Mouse (Mus musculus): Measurements from ENCODE around the gene G530012D18Rik. TPM values are rescaled to one million over a fixed set of nuclear protein-coding genes. Genes with fewer than 3 reads are reported as not detected.
"Not testable (repeated sequence)": the region's sequence is repeated elsewhere in the genome, so short reads cannot be mapped to it uniquely, and the experiment has no call there.

G530012D18Rik gene
- total and polyA plus RNA-seq, 3 experiments: 0.76 TPM; not detected in 2

GRCm38 (mm10) chr1:85618689-85619088 lies 43.2 kb downstream of the G530012D18Rik start:
- not testable (repeated sequence) for ATAC-seq (ENCODE audit: extremely low read depth, insufficient number of reproducible peaks, low FRiP score, poor library complexity, severe bottlenecking); DNase-seq (ENCODE audit: low spot score); H3K9me3 ChIP-seq (replicated peaks); H3K4me3 ChIP-seq (ENCODE audit: low read depth, low read length); H3K27me3 ChIP-seq (ENCODE audit: insufficient read depth, low read length); H3K4me1 ChIP-seq (ENCODE audit: insufficient read depth, low read depth, low read length); H3K36me3 ChIP-seq (replicated peaks)

Other genes starting within 250 kb of the G530012D18Rik start
- not detected in 2 replicates for gene Sp110, start 23.1 kb downstream of the G530012D18Rik start, total RNA-seq (2014; fragmentation: Nextera tagmentation)
- gene Sp110, start 23.1 kb downstream of the G530012D18Rik start, total RNA-seq (2017): 1.0 and 2.3 TPM in 2 replicates
- gene Sp110, start 23.1 kb downstream of the G530012D18Rik start, polyA plus RNA-seq (2012): 0.04 TPM in 1 of 2 replicates, not detected in the other
- not detected in 2 replicates for gene Sp140, start 24.7 kb downstream of the G530012D18Rik start, total RNA-seq (2014; fragmentation: Nextera tagmentation)
- gene Sp140, start 24.7 kb downstream of the G530012D18Rik start, total RNA-seq (2017): 0.64 and 0.76 TPM in 2 replicates
- not detected in 2 replicates for gene Sp140, start 24.7 kb downstream of the G530012D18Rik start, polyA plus RNA-seq (2012)
- gene Sp100, start 74.3 kb downstream of the G530012D18Rik start, total RNA-seq (2014; fragmentation: Nextera tagmentation): not detected in 2 replicates
- gene Sp100, start 74.3 kb downstream of the G530012D18Rik start, total RNA-seq (2017): 0.64 and 0.76 TPM in 2 replicates
- not detected in 2 replicates for gene Sp100, start 74.3 kb downstream of the G530012D18Rik start, polyA plus RNA-seq (2012)
- gene A630001G21Rik, start 203.0 kb downstream of the G530012D18Rik start, total RNA-seq (2014; fragmentation: Nextera tagmentation): not detected in 2 replicates
- gene A630001G21Rik, start 203.0 kb downstream of the G530012D18Rik start, total RNA-seq (2017): 0.16 and 0.46 TPM in 2 replicates
- gene A630001G21Rik, start 203.0 kb downstream of the G530012D18Rik start, polyA plus RNA-seq (2012): not detected in 2 replicates
- 147 and 159 TPM in 2 replicates for gene Cab39, start 217.8 kb downstream of the G530012D18Rik start, total RNA-seq (2014; fragmentation: Nextera tagmentation)
- gene Cab39, start 217.8 kb downstream of the G530012D18Rik start, total RNA-seq (2017): 208 and 231 TPM in 2 replicates
- 41.8 and 51.3 TPM in 2 replicates for gene Cab39, start 217.8 kb downstream of the G530012D18Rik start, polyA plus RNA-seq (2012)

Measured in G1E (cell line).